In the genomic region with DNA sequence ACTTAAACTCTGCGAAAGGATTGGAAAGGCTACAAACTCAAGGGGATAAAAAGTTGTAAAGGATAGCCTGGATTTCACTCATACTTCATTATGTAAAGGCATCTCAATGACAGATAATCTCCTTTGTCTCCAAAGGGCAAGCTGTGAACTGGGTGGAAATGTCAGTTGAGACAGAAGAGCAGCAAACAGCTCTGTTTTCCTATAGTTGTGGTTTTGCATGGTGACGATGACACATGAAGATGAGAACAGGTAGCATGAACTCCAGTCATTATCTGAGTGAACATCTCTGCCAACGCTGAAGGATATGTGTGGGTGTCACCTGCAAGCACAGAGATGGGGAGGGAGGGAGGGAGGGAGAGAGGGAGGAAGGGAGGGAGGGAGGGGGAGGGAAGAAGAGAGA, we compare ENCODE assay signal across 26 mouse cellular contexts.
DNase-seq lines count a peak whose midpoint lies in the region; ATAC-seq lines count a peak whose summit lies in the region.
"Had no signal": no experiment of that assay in that cellular context is flagged by ENCODE, and none has a peak within 500 bp of the region (broad histone marks: within the 10 kb centered on the region; RNA-seq: fewer than 3 reads in every experiment).

No protein-coding gene starts in this region.

- H3K36me3 ChIP-seq in heart, embryonic 16.5 days (ENCODE audit: control insufficient read depth, insufficient read depth): no peaks in the 10 kb centered on the region
- no peaks in the 10 kb centered on the region for H3K36me3 ChIP-seq in heart, embryonic 12.5 days
- no peaks in the 10 kb centered on the region for H3K36me3 ChIP-seq in forebrain, embryonic 13.5 days (ENCODE audit: poor library complexity, severe bottlenecking)
- H3K36me3 ChIP-seq in kidney, embryonic 14.5 days (ENCODE audit: control insufficient read depth, insufficient read depth, low read length): no peaks in the 10 kb centered on the region
- H3K36me3 ChIP-seq: embryonic facial prominence, embryonic 12.5 days; hindbrain, embryonic 15.5 days; kidney, embryonic 15.5 days; limb, embryonic 15.5 days; midbrain, embryonic 15.5 days had no signal

- 84% methylated on average over 3 of the region's 3 CpGs for WGBS in heart, embryonic 16.5 days
- WGBS in heart, embryonic 12.5 days: 74% methylated on average over 3 of the region's 3 CpGs
- 77% methylated on average over 3 of the region's 3 CpGs for WGBS in forebrain, embryonic 13.5 days
- WGBS in kidney, embryonic 14.5 days: 86% methylated on average over 3 of the region's 3 CpGs

- H3K4me1 ChIP-seq in heart, embryonic 16.5 days (ENCODE audit: control insufficient read depth, insufficient read depth, low read length): peaks cover 5% of the 10 kb centered on the region
- peaks cover 10% of the 10 kb centered on the region for H3K4me1 ChIP-seq in heart, embryonic 12.5 days (replicated peaks)
- no peaks in the 10 kb centered on the region for H3K4me1 ChIP-seq in forebrain, embryonic 13.5 days
- H3K4me1 ChIP-seq in kidney, embryonic 14.5 days (ENCODE audit: control insufficient read depth, insufficient read depth, low read length): no peaks in the 10 kb centered on the region
- H3K4me1 ChIP-seq: embryonic facial prominence, embryonic 12.5 days; hindbrain, embryonic 15.5 days; midbrain, embryonic 15.5 days had no signal

- peak; percentile 95 for DNase-seq in CD4-positive helper T cell, adult 2 months (ENCODE audit: low read depth, low spot score)
- DNase-seq in thymus, postnatal 0 days (ENCODE audit: low spot score): peak; percentile 86
- DNase-seq in left cerebral cortex, postnatal 36 days (ENCODE audit: low spot score in 2 of 2): no peak
- DNase-seq: adrenal gland, postnatal 10 days; cerebellum, adult 2 months; cerebellum, postnatal 25 days; gastrocnemius, postnatal 10 days; heart, adult 18-20 months; kidney, postnatal 36 days; left cerebral cortex, postnatal 4 days; lung, embryonic 14.5 days; lung, postnatal 36 days had no signal

- no peak overlapping the region for H3K4me3 ChIP-seq in heart, embryonic 16.5 days (ENCODE audit: low read length)
- no peak overlapping the region for H3K4me3 ChIP-seq in heart, embryonic 12.5 days
- no peak overlapping the region for H3K4me3 ChIP-seq in forebrain, embryonic 13.5 days
- H3K4me3 ChIP-seq in kidney, embryonic 14.5 days (ENCODE audit: low read length): no peak overlapping the region
- H3K4me3 ChIP-seq: embryonic facial prominence, embryonic 12.5 days; hindbrain, embryonic 15.5 days; kidney, embryonic 15.5 days; left cerebral cortex, adult 2 months; limb, embryonic 15.5 days; midbrain, embryonic 15.5 days had no signal

- ATAC-seq in heart, embryonic 16.5 days (replicated peaks; ENCODE audit: extremely low read depth, insufficient read depth, low FRiP score): peak; percentile 40
- ATAC-seq in heart, embryonic 12.5 days (ENCODE audit: insufficient number of reproducible peaks, low FRiP score): no peak
- ATAC-seq in activated CD4-positive, CD25-positive, alpha-beta regulatory T cell, adult 4 months: peak; percentile 80
- no peak for ATAC-seq in forebrain, embryonic 13.5 days
- ATAC-seq in kidney, embryonic 14.5 days (ENCODE audit: low FRiP score, low TSS enrichment): no peak
- ATAC-seq: forebrain, embryonic 14.5 days; intestine, postnatal 0 days; midbrain, embryonic 15.5 days had no signal

- H3K27me3 ChIP-seq in heart, embryonic 16.5 days (ENCODE audit: control insufficient read depth, insufficient read depth, low read length): no peaks in the 10 kb centered on the region
- no peaks in the 10 kb centered on the region for H3K27me3 ChIP-seq in heart, embryonic 12.5 days (replicated peaks)
- H3K27me3 ChIP-seq in forebrain, embryonic 13.5 days: no peaks in the 10 kb centered on the region
- H3K27me3 ChIP-seq in kidney, embryonic 14.5 days (ENCODE audit: control insufficient read depth, insufficient read depth, low read length): no peaks in the 10 kb centered on the region
- H3K27me3 ChIP-seq: embryonic facial prominence, embryonic 12.5 days; hindbrain, embryonic 15.5 days; kidney, embryonic 15.5 days; limb, embryonic 15.5 days; midbrain, embryonic 15.5 days had no signal

- H3K9me3 ChIP-seq in heart, embryonic 16.5 days (replicated peaks; ENCODE audit: control insufficient read depth, low read length): no peaks in the 10 kb centered on the region
- no peaks in the 10 kb centered on the region for H3K9me3 ChIP-seq in heart, embryonic 12.5 days (replicated peaks)
- H3K9me3 ChIP-seq in forebrain, embryonic 13.5 days (replicated peaks): no peaks in the 10 kb centered on the region
- no peaks in the 10 kb centered on the region for H3K9me3 ChIP-seq in kidney, embryonic 14.5 days (ENCODE audit: control insufficient read depth, low read length)
- H3K9me3 ChIP-seq: embryonic facial prominence, embryonic 12.5 days; hindbrain, embryonic 15.5 days; kidney, embryonic 15.5 days; limb, embryonic 15.5 days; midbrain, embryonic 15.5 days had no signal

- intact Hi-C loops in left cerebral cortex, postnatal 36 days (cut with DNase I): no loop called here

- H3K4me2 ChIP-seq in heart, embryonic 16.5 days (ENCODE audit: low read depth, low read length): no peak overlapping the region
- H3K4me2 ChIP-seq in heart, embryonic 12.5 days: no peak overlapping the region
- no peak overlapping the region for H3K4me2 ChIP-seq in forebrain, embryonic 13.5 days
- no peak overlapping the region for H3K4me2 ChIP-seq in kidney, embryonic 14.5 days (replicated peaks; ENCODE audit: low read depth, low read length)
- H3K4me2 ChIP-seq: embryonic facial prominence, embryonic 12.5 days; hindbrain, embryonic 15.5 days; kidney, embryonic 15.5 days; limb, embryonic 15.5 days; lung, embryonic 14.5 days; midbrain, embryonic 15.5 days had no signal

- peak overlapping the region; percentile 72 for H3K27ac ChIP-seq in heart, embryonic 16.5 days (ENCODE audit: low read length)
- no peak overlapping the region for H3K27ac ChIP-seq in heart, embryonic 12.5 days (ENCODE audit: poor library complexity, severe bottlenecking)
- H3K27ac ChIP-seq in forebrain, embryonic 13.5 days: no peak overlapping the region
- no peak overlapping the region for H3K27ac ChIP-seq in kidney, embryonic 14.5 days (ENCODE audit: low read depth, low read length)
- H3K27ac ChIP-seq: embryonic facial prominence, embryonic 12.5 days; hindbrain, embryonic 15.5 days; left cerebral cortex, adult 2 months; limb, embryonic 15.5 days; liver, embryonic 14.5 days; midbrain, embryonic 15.5 days had no signal

- no peak overlapping the region for H3K9ac ChIP-seq in heart, embryonic 16.5 days (ENCODE audit: low read length)
- H3K9ac ChIP-seq in heart, embryonic 12.5 days: no peak overlapping the region
- no peak overlapping the region for H3K9ac ChIP-seq in forebrain, embryonic 13.5 days
- H3K9ac ChIP-seq in kidney, embryonic 14.5 days (ENCODE audit: low read depth, low read length): no peak overlapping the region
- H3K9ac ChIP-seq: embryonic facial prominence, embryonic 12.5 days; hindbrain, embryonic 15.5 days; kidney, embryonic 15.5 days; limb, embryonic 15.5 days; liver, embryonic 14.5 days; lung, embryonic 14.5 days; midbrain, embryonic 15.5 days had no signal

Comparison
In these comparisons a context has a peak if more than half of its experiments do, and no peak if none do; other contexts are left out.
1. ATAC-seq: peak in heart, embryonic 16.5 days (single experiment) and activated CD4-positive, CD25-positive, alpha-beta regulatory T cell, adult 4 months (single experiment); none in heart, embryonic 12.5 days (single experiment), forebrain, embryonic 13.5 days (single experiment) and kidney, embryonic 14.5 days (single experiment).
2. DNase-seq: peak in CD4-positive helper T cell, adult 2 months (single experiment) and thymus, postnatal 0 days (single experiment); none in left cerebral cortex, postnatal 36 days (0 of 2).